Mouse (Mus musculus) heart, adult 2 months (tissue): Measurements from ENCODE around the gene Ep300. TPM values are rescaled to one million over a fixed set of nuclear protein-coding genes. Genes with fewer than 3 reads are reported as not detected.

ENCODE experiments used
- DNase-seq, 2 experiments: peaks; one replicate each; pipeline ENCODE4 v3.0.0; 2021
- H3K27ac ChIP-seq: fragments of 200-600 bp; 2 replicates; pipeline ENCODE4 v1.8.1; 2022
- H3K27me3 ChIP-seq: fragments of 200-500 bp; 2 replicates; pipeline ENCODE4 v1.6.1; 2012; ENCODE audit warnings: mild to moderate bottlenecking, low read length, inconsistent platforms, mixed read lengths; ENCODE audit not compliant: control insufficient read depth, insufficient read depth
- H3K36me3 ChIP-seq: fragments of 200-500 bp; 2 replicates; pipeline ENCODE4 v1.6.1; 2012; ENCODE audit warnings: low read length, inconsistent platforms; ENCODE audit not compliant: control insufficient read depth, insufficient read depth
- H3K4me1 ChIP-seq: fragments of 200-500 bp; 2 replicates; pipeline ENCODE4 v1.6.1; 2011; ENCODE audit warnings: low read length; ENCODE audit not compliant: control insufficient read depth, insufficient read depth
- H3K4me3 ChIP-seq: fragments of 200-600 bp; 2 replicates; pipeline ENCODE4 v1.8.1; 2022
- H3K79me2 ChIP-seq: fragments of 200-500 bp; replicated peaks from 2 replicates; pipeline ENCODE4 v1.6.1; 2012; ENCODE audit warnings: mild to moderate bottlenecking, inconsistent platforms, low read length, moderate library complexity, mixed read lengths; ENCODE audit not compliant: control insufficient read depth, insufficient read depth
- H3K9ac ChIP-seq: fragments of 200-500 bp; 2 replicates; pipeline ENCODE4 v1.6.1; 2012; ENCODE audit warnings: low read depth, mild to moderate bottlenecking, control low read depth, inconsistent platforms, low read length, mixed read lengths
- CTCF ChIP-seq: fragments of 200-600 bp; IDR thresholded peaks from 2 replicates; pipeline ENCODE4 v1.8.1; 2022; ENCODE audit warnings: antibody characterized with exemption, mild to moderate bottlenecking, moderate library complexity
- EP300 ChIP-seq: fragments of 200-500 bp; IDR thresholded peaks from 2 replicates; pipeline ENCODE4 v1.6.1; 2011; ENCODE audit warnings: low read depth, low read length, control low read depth; ENCODE audit not compliant: insufficient read depth
- POLR2A ChIP-seq: fragments of 200-500 bp; IDR thresholded peaks from 2 replicates; pipeline ENCODE4 v1.6.1; 2011; ENCODE audit warnings: mild to moderate bottlenecking, low read depth, low read length, control low read depth; ENCODE audit not compliant: insufficient read depth
- WGBS: fragments of 180-500 bp; shearing (Covaris S2); methylation state at CpG from one replicate; pipeline ENCODE4 v1.1.7; 2018; 5-methylcytosine and 5-hydroxymethylcytosine counted together
- intact Hi-C: fragments of 180-260 bp; cut with DNase I; formaldehyde crosslinking; loops from one replicate; pipeline ENCODE4 v1.15.1; 2025
- polyA plus RNA-seq: library from polyadenylated mRNA; depleted of rRNA; stranded (reverse); fragments of >200 nt; gene quantifications from 2 replicates; pipeline ENCODE4 v1.2.3, GENCODE M21; 2012
- total RNA-seq, 2 experiments: library from RNA; stranded (reverse); gene quantifications; 2 replicates each; pipeline ENCODE4 v1.2.3; 2021

The Ep300 gene
- total and polyA plus RNA-seq, 3 experiments = 14.7 to 49.0 (median 37.7) TPM

DNA sequence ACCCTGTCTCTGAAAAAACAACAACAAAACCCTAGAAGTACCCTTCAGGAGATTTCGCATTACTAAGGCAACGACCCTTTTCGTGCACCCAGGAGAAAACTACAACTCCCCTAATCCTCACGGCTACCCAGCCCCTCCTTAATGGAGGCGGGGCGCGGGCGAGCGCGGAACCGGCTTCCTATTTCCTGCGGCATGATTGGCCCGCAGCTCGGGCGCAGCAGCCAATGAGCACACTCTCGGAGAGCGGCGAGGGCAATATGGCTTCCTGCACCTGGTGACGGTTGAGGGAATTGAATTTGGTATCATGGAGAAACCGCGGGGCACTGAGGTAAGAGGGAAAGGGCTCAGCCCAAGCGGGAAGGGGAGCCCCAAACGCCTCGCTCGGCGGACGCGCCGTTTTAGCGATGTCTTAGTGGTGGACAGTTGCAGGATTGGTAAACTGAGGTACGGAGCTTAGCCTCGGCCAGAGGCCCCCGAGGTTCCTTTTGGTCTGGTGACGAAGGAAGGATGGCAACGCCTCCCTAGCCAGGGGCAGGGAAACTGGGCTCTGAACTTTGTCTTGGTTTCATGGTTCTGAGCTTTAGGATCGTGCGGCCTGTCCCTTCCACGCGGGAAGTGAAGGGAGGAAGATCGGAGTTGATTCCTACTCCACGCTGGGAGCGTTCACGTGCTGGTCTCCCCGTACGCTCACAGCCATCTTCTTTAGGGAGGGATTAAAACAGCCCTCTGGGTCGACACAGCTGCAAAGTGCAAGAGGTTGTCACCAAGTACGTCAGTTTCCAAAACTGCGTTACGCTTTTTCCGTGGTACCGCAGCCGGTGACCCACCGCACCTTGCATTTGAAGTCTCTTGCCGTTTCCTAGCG is 78.8 kb downstream of the Ep300 start, which contains the start of gene L3mbtl2:
L3mbtl2 (plus strand) TSS at position 193 of the 865 bp plus-strand sequence.
- TF ChIP-seq EP300 (no peak), CTCF (peak; percentile 60), POLR2A (peak; percentile 65)
- peak within 1 kb of the TSS; percentile 58; the same call in 1 of the 2 replicates for H3K27ac ChIP-seq
- under 1% methylated on average over 55 of the region's 55 CpGs for WGBS

DNA sequence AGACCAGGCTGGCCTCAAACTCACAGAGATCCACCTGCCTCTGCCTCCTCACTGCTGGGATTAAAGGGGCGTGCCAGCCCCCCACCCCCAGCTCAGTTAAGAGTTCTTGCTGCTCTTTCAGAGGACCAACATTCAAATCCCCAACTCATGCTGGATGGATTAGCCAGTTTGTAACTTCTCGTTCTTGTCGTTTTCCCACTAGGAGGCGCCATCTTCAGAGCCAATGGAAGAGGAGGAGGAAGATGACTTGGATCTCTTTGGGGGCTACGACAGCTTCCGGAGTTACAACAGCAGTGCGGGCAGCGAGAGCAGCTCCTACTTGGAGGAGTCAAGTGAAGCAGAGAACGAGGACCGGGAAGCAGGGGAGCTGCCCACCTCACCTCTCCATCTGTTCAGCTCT is 81.8 kb downstream of the Ep300 start:
- intact Hi-C loops = no loop called here
- Histone ChIP-seq H3K4me3 (no peak overlapping the region), H3K9ac (no peak overlapping the region), H3K36me3 (no peaks in the 10 kb centered on the region), H3K4me1 (peaks cover 3% of the 10 kb centered on the region; the same call in 1 of the 2 replicates), H3K79me2 (no peaks in the 10 kb centered on the region), H3K27me3 (no peaks in the 10 kb centered on the region), H3K27ac (no peak overlapping the region)
- 87% methylated on average over 10 of the region's 10 CpGs for WGBS
- DNase-seq = no peak
- TF ChIP-seq EP300 (no peak), POLR2A (no peak), CTCF (0 out of 2 replicates have a peak, but pooled peaks have one; percentile 10)

More for the DNA sequence above, 78.8 kb downstream of the Ep300 start, which contains the start of gene L3mbtl2:
- H3K27me3 ChIP-seq = no peaks in the 10 kb centered on the region
- H3K79me2 ChIP-seq = no peaks in the 10 kb centered on the region
- H3K9ac ChIP-seq = peak within 1 kb of the TSS; percentile 53
- H3K4me1 ChIP-seq = peaks cover 3% of the 10 kb centered on the region; the same call in 1 of the 2 replicates
- intact Hi-C loops = loop anchor here (5.0 kb wide), 1 partner anchor 197 kb away; the partner anchor contains the start of gene Rbx1
- H3K36me3 ChIP-seq = no peaks in the 10 kb centered on the region
- peak; percentile 90 to 94 for DNase-seq
- peak within 1 kb of the TSS; percentile 83 for H3K4me3 ChIP-seq

DNA sequence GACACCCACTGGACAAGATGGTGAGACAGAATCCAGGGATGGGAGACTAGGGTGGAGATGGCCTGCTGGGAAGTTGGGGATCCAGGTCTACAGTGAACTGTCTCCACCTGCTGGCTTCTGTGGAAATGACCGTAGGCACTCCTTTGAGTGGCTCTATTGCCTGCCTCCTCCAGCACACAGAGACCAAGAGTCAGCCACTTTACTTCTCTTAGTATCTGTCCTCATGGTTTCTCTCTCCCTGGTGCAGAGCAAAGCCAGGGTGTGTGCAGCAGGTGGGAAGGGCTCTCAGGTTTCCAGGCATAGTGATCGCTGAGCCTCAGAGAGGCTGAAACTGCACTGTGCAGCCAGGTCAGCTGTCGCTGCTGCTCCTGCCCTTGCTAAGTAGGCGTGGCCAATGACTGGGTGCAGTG is 85.1 kb downstream of the Ep300 start:
- Histone ChIP-seq H3K79me2 (no peaks in the 10 kb centered on the region), H3K4me3 (no peak overlapping the region), H3K27me3 (no peaks in the 10 kb centered on the region), H3K27ac (no peak overlapping the region), H3K9ac (no peak overlapping the region), H3K36me3 (no peaks in the 10 kb centered on the region), H3K4me1 (no peaks in the 10 kb centered on the region)
- DNase-seq = no peak
- no peak for TF ChIP-seq EP300
- no peak for TF ChIP-seq POLR2A
- peak; percentile 63 for TF ChIP-seq CTCF
- WGBS = 86% methylated on average over 4 of the region's 4 CpGs
- intact Hi-C loops = loop anchor here (1.0 kb wide), 1 partner anchor 222 kb away; no protein-coding TSS in a partner anchor

DNA sequence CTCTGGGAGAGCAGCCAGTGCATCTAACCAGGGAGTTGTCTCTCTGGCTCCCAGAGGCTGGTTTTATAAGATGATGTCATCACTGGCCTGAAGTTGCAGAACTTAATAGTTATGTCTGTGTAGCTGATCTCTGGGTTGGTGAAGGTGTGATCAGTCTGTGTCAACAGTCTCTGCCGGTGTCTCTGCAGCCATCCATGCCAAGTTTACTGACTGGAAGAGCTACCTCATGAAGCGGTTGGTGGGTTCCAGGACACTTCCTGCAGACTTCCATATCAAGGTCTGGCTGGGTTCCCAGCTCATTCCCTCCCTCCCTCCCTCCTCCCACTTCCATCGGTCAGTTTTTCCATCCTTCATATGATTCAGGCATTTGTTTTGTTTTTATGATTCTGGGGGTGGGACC is 91.5 kb downstream of the Ep300 start:
- no peak for TF ChIP-seq POLR2A
- no peak for TF ChIP-seq CTCF
- TF ChIP-seq EP300 = no peak
- H3K9ac ChIP-seq = no peak overlapping the region
- no peaks in the 10 kb centered on the region for H3K36me3 ChIP-seq
- H3K79me2 ChIP-seq = no peaks in the 10 kb centered on the region
- H3K4me3 ChIP-seq = no peak overlapping the region
- no peaks in the 10 kb centered on the region for H3K4me1 ChIP-seq
- WGBS = 25% methylated on average over 3 of the region's 3 CpGs
- H3K27ac ChIP-seq = no peak overlapping the region
- DNase-seq = no peak
- intact Hi-C loops = no loop called here
- no peaks in the 10 kb centered on the region for H3K27me3 ChIP-seq

DNA sequence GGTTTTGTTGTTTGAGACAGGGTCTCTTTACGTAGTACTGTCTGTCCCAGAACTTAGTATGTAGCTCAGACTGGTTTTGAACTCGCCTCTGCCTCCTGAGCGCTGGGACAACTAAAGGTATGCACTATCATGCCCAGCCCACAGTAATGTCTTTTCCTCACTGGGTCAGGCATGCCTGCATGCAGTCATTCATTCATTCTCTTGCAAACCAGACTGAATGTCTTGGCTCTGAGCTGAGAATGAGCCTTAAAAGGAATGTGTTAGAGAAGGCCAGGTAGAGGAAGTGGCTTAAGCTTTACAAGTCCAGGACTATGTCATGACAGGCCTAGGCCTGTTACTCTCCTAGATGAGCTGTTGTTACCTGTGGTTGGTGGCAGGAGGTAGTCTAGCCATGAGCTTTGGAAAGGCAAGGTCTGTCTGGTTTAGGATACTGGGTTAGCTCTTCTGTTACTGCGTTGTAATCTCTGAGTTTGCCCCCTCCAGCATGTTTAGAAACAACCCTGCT is 95.2 kb downstream of the Ep300 start:
- no peak for DNase-seq
- intact Hi-C loops = no loop called here
- Histone ChIP-seq H3K36me3 (no peaks in the 10 kb centered on the region), H3K4me1 (no peaks in the 10 kb centered on the region), H3K79me2 (no peaks in the 10 kb centered on the region), H3K27ac (no peak overlapping the region), H3K27me3 (no peaks in the 10 kb centered on the region), H3K9ac (no peak overlapping the region), H3K4me3 (no peak overlapping the region)
- TF ChIP-seq CTCF (no peak), POLR2A (no peak), EP300 (no peak)
- 98% methylated on average over 4 of the region's 4 CpGs for WGBS

DNA sequence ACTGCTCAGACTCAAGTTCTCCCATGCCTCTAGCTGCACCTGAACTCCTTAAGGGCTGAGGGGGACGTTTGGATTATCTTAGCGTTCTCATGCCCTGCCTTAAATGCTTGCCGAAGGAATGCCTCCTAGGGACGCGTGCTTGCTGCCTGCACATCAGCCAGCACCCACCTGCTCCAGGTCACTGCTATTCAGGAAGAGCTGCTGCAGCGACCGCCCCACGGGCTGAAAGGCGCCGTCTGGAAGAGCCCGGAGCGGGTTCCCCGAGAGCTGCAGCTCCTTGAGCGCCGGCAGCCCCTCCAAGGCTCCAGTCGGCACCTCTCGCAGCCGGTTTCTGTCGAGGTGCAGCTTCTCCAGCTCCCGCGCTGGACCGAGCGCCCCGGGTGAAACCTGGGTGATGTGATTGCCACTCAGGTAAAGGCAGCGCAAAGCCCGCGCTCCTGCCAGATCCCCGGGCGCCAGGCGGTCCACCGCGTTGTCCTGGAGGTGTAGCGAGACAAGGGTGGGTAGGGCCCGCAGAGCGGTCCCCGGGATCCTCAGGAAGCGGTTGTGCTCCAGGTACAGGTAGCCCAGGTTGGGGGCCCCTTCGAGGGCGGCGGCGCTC is 108.3 kb downstream of the Ep300 start:
- intact Hi-C loops = no loop called here
- Histone ChIP-seq H3K4me3 (peak overlapping the region; percentile 63), H3K9ac (peak overlapping the region; percentile 86), H3K27ac (no peak overlapping the region; the same call in 1 of the 2 replicates), H3K36me3 (no peaks in the 10 kb centered on the region), H3K79me2 (no peaks in the 10 kb centered on the region), H3K27me3 (no peaks in the 10 kb centered on the region), H3K4me1 (no peaks in the 10 kb centered on the region; the same call in 1 of the 2 replicates)
- WGBS = 7% methylated on average over 41 of the region's 41 CpGs
- DNase-seq = no peak
- no peak for TF ChIP-seq EP300
- TF ChIP-seq POLR2A = no peak
- no peak for TF ChIP-seq CTCF
